Mouse (Mus musculus): ENCODE data around the gene Gm28043. TPM values are rescaled to one million over a fixed set of nuclear protein-coding genes. Genes with fewer than 3 reads are reported as not detected.

The Gm28043 gene
- polyA plus RNA-seq, 1 experiment from 2014 or later: 0.99 TPM

GRCm38 (mm10) chr17:29705881-29706280 is 91.2 kb downstream of the Gm28043 start:
- Histone ChIP-seq H3K36me3 (ENCODE audit: insufficient read depth, low read length) (peaks cover 16% of the 10 kb centered on the region; the same call in 1 of the 2 replicates), H3K9me3 (ENCODE audit: low read length) (no peaks in the 10 kb centered on the region), H3K4me1 (ENCODE audit: insufficient read depth, low read depth, low read length) (no peaks in the 10 kb centered on the region), H3K4me3 (ENCODE audit: low read depth, low read length) (no peak overlapping the region), H3K4me2 (replicated peaks; ENCODE audit: low read depth, low read length) (no peak overlapping the region), H3K27me3 (replicated peaks; ENCODE audit: insufficient read depth, low read length) (no peaks in the 10 kb centered on the region), H3K9ac (replicated peaks; ENCODE audit: low read depth) (no peak overlapping the region), H3K27ac (ENCODE audit: low read length) (no peak overlapping the region)
- ATAC-seq (no peak), DNase-seq (ENCODE audit: low spot score) (no peak)
- 67% methylated on average over 5 of the region's 5 CpGs for whole genome bisulfite sequencing
- TF ChIP-seq CTCF (IDR thresholded peaks at IDR 0.05) (no peak), EP300 (IDR thresholded peaks at IDR 0.05) (no peak)

- H3K4me2 ChIP-seq (replicated peaks; ENCODE audit: low read depth, low read length): no peak overlapping the region
- no peak for DNase-seq (ENCODE audit: low spot score)
- no peak for ATAC-seq
- no peak overlapping the region for H3K27ac ChIP-seq (ENCODE audit: low read length)
- no peak overlapping the region for H3K4me3 ChIP-seq (ENCODE audit: low read depth, low read length)
- 0 out of 2 replicates have a peak, but pooled peaks cover 10% of the 10 kb centered on the region for H3K36me3 ChIP-seq (ENCODE audit: insufficient read depth, low read length)
- H3K4me1 ChIP-seq (ENCODE audit: insufficient read depth, low read depth, low read length): no peaks in the 10 kb centered on the region; the same call in 1 of the 2 replicates
- TF ChIP-seq EP300 (IDR thresholded peaks at IDR 0.05): no peak
- no peak for TF ChIP-seq CTCF (IDR thresholded peaks at IDR 0.05)
- H3K9ac ChIP-seq (replicated peaks; ENCODE audit: low read depth): no peak overlapping the region
- WGBS: 63% methylated on average over 5 of the region's 5 CpGs
- no peaks in the 10 kb centered on the region for H3K9me3 ChIP-seq (ENCODE audit: low read length)
- H3K27me3 ChIP-seq (replicated peaks; ENCODE audit: insufficient read depth, low read length): no peaks in the 10 kb centered on the region
These were observed 92.4 kb downstream of the Gm28043 start for GRCm38 (mm10) chr17:29706981-29707545.

- Histone ChIP-seq H3K4me1 (ENCODE audit: insufficient read depth, low read depth, low read length) (no peaks in the 10 kb centered on the region; the same call in 1 of the 2 replicates), H3K9me3 (ENCODE audit: low read length) (no peaks in the 10 kb centered on the region), H3K4me3 (ENCODE audit: low read depth, low read length) (no peak overlapping the region), H3K36me3 (ENCODE audit: insufficient read depth, low read length) (0 out of 2 replicates have a peak, but pooled peaks cover 2% of the 10 kb centered on the region), H3K4me2 (replicated peaks; ENCODE audit: low read depth, low read length) (no peak overlapping the region), H3K27me3 (replicated peaks; ENCODE audit: insufficient read depth, low read length) (no peaks in the 10 kb centered on the region), H3K9ac (replicated peaks; ENCODE audit: low read depth) (no peak overlapping the region), H3K27ac (ENCODE audit: low read length) (no peak overlapping the region)
- no peak for TF ChIP-seq EP300 (IDR thresholded peaks at IDR 0.05)
- TF ChIP-seq CTCF (IDR thresholded peaks at IDR 0.05): no peak
- no peak for ATAC-seq
- WGBS: 69% methylated on average over 5 of the region's 5 CpGs
- DNase-seq (ENCODE audit: low spot score): no peak
These were observed 94.1 kb downstream of the Gm28043 start for GRCm38 (mm10) chr17:29708783-29709182.

- WGBS: 50% methylated on average over 11 of the region's 11 CpGs
- ATAC-seq: no peak
- no peaks in the 10 kb centered on the region for H3K27me3 ChIP-seq (replicated peaks; ENCODE audit: insufficient read depth, low read length)
These were observed 95.9 kb downstream of the Gm28043 start for GRCm38 (mm10) chr17:29710562-29711044.

GRCm38 (mm10) chr17:29711076-29711744 is 96.5 kb downstream of the Gm28043 start:
- H3K9me3 ChIP-seq (ENCODE audit: low read length): no peaks in the 10 kb centered on the region
- no peak overlapping the region for H3K9ac ChIP-seq (replicated peaks; ENCODE audit: low read depth)
- no peak for TF ChIP-seq EP300 (IDR thresholded peaks at IDR 0.05)
- no peak for TF ChIP-seq CTCF (IDR thresholded peaks at IDR 0.05)
- 56% methylated on average over 19 of the region's 19 CpGs for WGBS
- no peak for ATAC-seq
- H3K4me1 ChIP-seq (ENCODE audit: insufficient read depth, low read depth, low read length): peaks cover 2% of the 10 kb centered on the region; the same call in 1 of the 2 replicates
- H3K27me3 ChIP-seq (replicated peaks; ENCODE audit: insufficient read depth, low read length): no peaks in the 10 kb centered on the region
- no peak for DNase-seq (ENCODE audit: low spot score)
- H3K4me3 ChIP-seq (ENCODE audit: low read depth, low read length): no peak overlapping the region
- H3K36me3 ChIP-seq (ENCODE audit: insufficient read depth, low read length): no peaks in the 10 kb centered on the region
- no peak overlapping the region for H3K4me2 ChIP-seq (replicated peaks; ENCODE audit: low read depth, low read length)
- H3K27ac ChIP-seq (ENCODE audit: low read length): no peak overlapping the region

More at GRCm38 (mm10) chr17:29710562-29711044, 95.9 kb downstream of the Gm28043 start:
- H3K9me3 ChIP-seq (ENCODE audit: low read length): no peaks in the 10 kb centered on the region
- no peak overlapping the region for H3K9ac ChIP-seq (replicated peaks; ENCODE audit: low read depth)
- no peak overlapping the region for H3K27ac ChIP-seq (ENCODE audit: low read length)
- DNase-seq (ENCODE audit: low spot score): no peak
- no peak overlapping the region for H3K4me2 ChIP-seq (replicated peaks; ENCODE audit: low read depth, low read length)
- H3K4me3 ChIP-seq (ENCODE audit: low read depth, low read length): no peak overlapping the region
- no peaks in the 10 kb centered on the region; the same call in 1 of the 2 replicates for H3K4me1 ChIP-seq (ENCODE audit: insufficient read depth, low read depth, low read length)
- H3K36me3 ChIP-seq (ENCODE audit: insufficient read depth, low read length): no peaks in the 10 kb centered on the region
- TF ChIP-seq EP300 (IDR thresholded peaks at IDR 0.05) (no peak), CTCF (IDR thresholded peaks at IDR 0.05) (no peak)

- ATAC-seq: no peak
- TF ChIP-seq CTCF (IDR thresholded peaks at IDR 0.05) (no peak), EP300 (IDR thresholded peaks at IDR 0.05) (no peak)
These were observed 97.2 kb downstream of the Gm28043 start for GRCm38 (mm10) chr17:29711745-29712431.

More at GRCm38 (mm10) chr17:29711745-29712431, 97.2 kb downstream of the Gm28043 start:
- WGBS: 64% methylated on average over 8 of the region's 8 CpGs
- no peaks in the 10 kb centered on the region for H3K9me3 ChIP-seq (ENCODE audit: low read length)
- H3K36me3 ChIP-seq (ENCODE audit: insufficient read depth, low read length): no peaks in the 10 kb centered on the region
- H3K4me3 ChIP-seq (ENCODE audit: low read depth, low read length): no peak overlapping the region
- H3K27me3 ChIP-seq (replicated peaks; ENCODE audit: insufficient read depth, low read length): no peaks in the 10 kb centered on the region
- H3K27ac ChIP-seq (ENCODE audit: low read length): no peak overlapping the region
- H3K4me2 ChIP-seq (replicated peaks; ENCODE audit: low read depth, low read length): no peak overlapping the region
- peaks cover 7% of the 10 kb centered on the region; the same call in 1 of the 2 replicates for H3K4me1 ChIP-seq (ENCODE audit: insufficient read depth, low read depth, low read length)
- H3K9ac ChIP-seq (replicated peaks; ENCODE audit: low read depth): no peak overlapping the region
- DNase-seq (ENCODE audit: low spot score): no peak

Measured in lung, postnatal 0 days (tissue).